Mouse (Mus musculus): Measurements from ENCODE around the gene Pkdrej.

- no peak for TF ChIP-seq CTCF (IDR thresholded peaks at IDR 0.05)
- no peak for TF ChIP-seq POLR2A (IDR thresholded peaks at IDR 0.05; ENCODE audit: insufficient read depth, low read depth, low read length)
- TF ChIP-seq EP300 (IDR thresholded peaks at IDR 0.05; ENCODE audit: insufficient read depth, low read depth, low read length) = no peak
These were observed 32.9 kb downstream of the Pkdrej start for GRCm38 (mm10) chr15:85788633-85789032.

Data from heart, adult 2 months (tissue).